Mouse (Mus musculus) urinary bladder, postnatal 4 days (tissue): ENCODE measurements around the gene Rph3al.

Experiments
- DNase-seq, 2 experiments: peaks; one replicate each; pipeline ENCODE4 v3.0.0; 2021 to 2022; ENCODE audit warnings: low spot score in 2 of 2

Gene Rph3al

GRCm38 (mm10) chr11:75811900-75812299 lies 126.3 kb downstream of the Rph3al start:
- DNase-seq, result peak; percentile 88 to 94

- no peak for DNase-seq
Measured at GRCm38 (mm10) chr11:75810526-75810925, 127.7 kb downstream of the Rph3al start.

- DNase-seq, result peak in 1 of 2 experiments; percentile 38
Measured at GRCm38 (mm10) chr11:75807486-75807885, 130.7 kb downstream of the Rph3al start.

- DNase-seq, result no peak
Measured at GRCm38 (mm10) chr11:75801771-75802550, 136.3 kb downstream of the Rph3al start.

- no peak for DNase-seq
Measured at GRCm38 (mm10) chr11:75801369-75801768, 136.9 kb downstream of the Rph3al start.

GRCm38 (mm10) chr11:75796536-75797246 lies 141.5 kb downstream of the Rph3al start:
- DNase-seq, result peak in 1 of 2 experiments; percentile 31

- peak in 1 of 2 experiments; percentile 47 for DNase-seq
Measured at GRCm38 (mm10) chr11:75796029-75796445, 142.2 kb downstream of the Rph3al start, which contains the start of gene Doc2b. Gene Doc2b, minus strand, starts transcription at chr11:75796049.

GRCm38 (mm10) chr11:75795321-75795636 lies 142.9 kb downstream of the Rph3al start:
- DNase-seq, result no peak

- no peak for DNase-seq
Measured at GRCm38 (mm10) chr11:75794602-75795320, 143.5 kb downstream of the Rph3al start.

GRCm38 (mm10) chr11:75793351-75793750 lies 144.9 kb downstream of the Rph3al start:
- no peak for DNase-seq

- DNase-seq, result no peak
Measured at GRCm38 (mm10) chr11:75792535-75792934, 145.7 kb downstream of the Rph3al start.

GRCm38 (mm10) chr11:75785897-75786296 lies 152.3 kb downstream of the Rph3al start:
- DNase-seq, result no peak

- no peak for DNase-seq
Measured at GRCm38 (mm10) chr11:75783799-75784198, 154.4 kb downstream of the Rph3al start.

- peak in 1 of 2 experiments; percentile 56 for DNase-seq
Measured at GRCm38 (mm10) chr11:75781919-75782318, 156.3 kb downstream of the Rph3al start.
